Mouse (Mus musculus): ENCODE measurements around the gene Hus1.

GRCm38 (mm10) chr11:8957023-8957422 is 54.0 kb downstream of the Hus1 start:
- peak; percentile 59 for TF ChIP-seq CTCF (IDR thresholded peaks at IDR 0.05; ENCODE audit: low read depth, low read length)
- no peak for TF ChIP-seq POLR2A (IDR thresholded peaks at IDR 0.05; ENCODE audit: borderline replicate concordance, low read depth, low read length)
